Mouse (Mus musculus): ENCODE data around the gene Jak3.

The Jak3 gene

GRCm38 (mm10) chr8:71676020-71676741 lies at the start of gene Jak3:
Gene Jak3 (plus strand): TSS chr8:71676296.
- peak; percentile 58 for DNase-seq (ENCODE audit: low spot score)

GRCm38 (mm10) chr8:71626753-71627152 lies 49.3 kb upstream of the Jak3 start:
- no peak for DNase-seq (ENCODE audit: low spot score)

GRCm38 (mm10) chr8:71627265-71628099 lies 48.6 kb upstream of the Jak3 start:
- DNase-seq (ENCODE audit: low spot score), result no peak

GRCm38 (mm10) chr8:71628396-71629095 lies 47.5 kb upstream of the Jak3 start:
- DNase-seq (ENCODE audit: low spot score), result peak; percentile 56

GRCm38 (mm10) chr8:71629096-71629697 lies 46.9 kb upstream of the Jak3 start:
- DNase-seq (ENCODE audit: low spot score), result peak; percentile 97

- DNase-seq (ENCODE audit: low spot score), result peak; percentile 85
These were observed 46.3 kb upstream of the Jak3 start for GRCm38 (mm10) chr8:71629781-71630212.

GRCm38 (mm10) chr8:71630761-71631160 lies 45.3 kb upstream of the Jak3 start:
- no peak for DNase-seq (ENCODE audit: low spot score)

GRCm38 (mm10) chr8:71631897-71632296 lies 44.2 kb upstream of the Jak3 start:
- no peak for DNase-seq (ENCODE audit: low spot score)

- peak; percentile 72 for DNase-seq (ENCODE audit: low spot score)
These were observed 42.9 kb upstream of the Jak3 start for GRCm38 (mm10) chr8:71633164-71633563.

- DNase-seq (ENCODE audit: low spot score), result peak; percentile 75
These were observed 42.0 kb upstream of the Jak3 start for GRCm38 (mm10) chr8:71633981-71634667.

GRCm38 (mm10) chr8:71637149-71638095 lies 38.7 kb upstream of the Jak3 start:
- no peak for DNase-seq (ENCODE audit: low spot score)

GRCm38 (mm10) chr8:71638321-71638720 lies 37.8 kb upstream of the Jak3 start:
- DNase-seq (ENCODE audit: low spot score), result no peak

- DNase-seq (ENCODE audit: low spot score), result no peak
These were observed 36.8 kb upstream of the Jak3 start for GRCm38 (mm10) chr8:71639318-71639717.

- DNase-seq (ENCODE audit: low spot score), result no peak
These were observed 30.6 kb upstream of the Jak3 start for GRCm38 (mm10) chr8:71645510-71645909.

GRCm38 (mm10) chr8:71654600-71654999 lies 21.5 kb upstream of the Jak3 start:
- DNase-seq (ENCODE audit: low spot score), result peak; percentile 72

- DNase-seq (ENCODE audit: low spot score), result peak; percentile 64
These were observed 18.3 kb upstream of the Jak3 start for GRCm38 (mm10) chr8:71657816-71658215.

GRCm38 (mm10) chr8:71658515-71659049 lies 17.5 kb upstream of the Jak3 start:
- peak; percentile 39 for DNase-seq (ENCODE audit: low spot score)

GRCm38 (mm10) chr8:71659751-71660150 lies 16.3 kb upstream of the Jak3 start:
- DNase-seq (ENCODE audit: low spot score), result no peak

- peak; percentile 93 for DNase-seq (ENCODE audit: low spot score)
These were observed 15.6 kb upstream of the Jak3 start for GRCm38 (mm10) chr8:71660325-71661120.

Measured in testis, postnatal 10 days (tissue).